Mouse (Mus musculus): ENCODE results near the gene Nup188.

DNA sequence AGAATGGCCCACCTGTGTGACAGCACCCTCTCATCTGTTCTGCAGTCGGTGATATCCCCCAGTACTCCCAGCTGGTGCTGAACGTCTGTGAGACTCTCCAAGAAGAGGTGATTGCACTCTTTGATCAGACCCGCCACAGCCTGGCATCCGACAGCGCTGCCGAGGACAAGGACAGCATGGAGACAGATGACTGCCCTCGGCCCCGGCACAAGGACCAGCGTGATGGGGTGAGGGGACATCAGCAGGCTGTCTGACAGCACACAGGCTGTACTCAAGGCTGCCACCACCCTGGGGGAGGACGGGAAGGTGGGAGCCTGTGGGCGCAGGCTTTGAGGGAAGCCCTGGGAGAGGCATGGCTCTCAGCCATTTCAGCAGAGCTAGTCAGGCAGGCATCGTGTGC lies 51.0 kb downstream of the Nup188 start:
- no peak for TF ChIP-seq POLR2A (IDR thresholded peaks at IDR 0.05; ENCODE audit: borderline replicate concordance, extremely low read depth, low read depth, low read length)
- no peak for TF ChIP-seq CTCF (IDR thresholded peaks at IDR 0.05; ENCODE audit: insufficient read depth, low read length)

Measured in lung, adult 2 months (tissue).